Mouse (Mus musculus): Measurements from ENCODE around the gene Cobll1.

DNA sequence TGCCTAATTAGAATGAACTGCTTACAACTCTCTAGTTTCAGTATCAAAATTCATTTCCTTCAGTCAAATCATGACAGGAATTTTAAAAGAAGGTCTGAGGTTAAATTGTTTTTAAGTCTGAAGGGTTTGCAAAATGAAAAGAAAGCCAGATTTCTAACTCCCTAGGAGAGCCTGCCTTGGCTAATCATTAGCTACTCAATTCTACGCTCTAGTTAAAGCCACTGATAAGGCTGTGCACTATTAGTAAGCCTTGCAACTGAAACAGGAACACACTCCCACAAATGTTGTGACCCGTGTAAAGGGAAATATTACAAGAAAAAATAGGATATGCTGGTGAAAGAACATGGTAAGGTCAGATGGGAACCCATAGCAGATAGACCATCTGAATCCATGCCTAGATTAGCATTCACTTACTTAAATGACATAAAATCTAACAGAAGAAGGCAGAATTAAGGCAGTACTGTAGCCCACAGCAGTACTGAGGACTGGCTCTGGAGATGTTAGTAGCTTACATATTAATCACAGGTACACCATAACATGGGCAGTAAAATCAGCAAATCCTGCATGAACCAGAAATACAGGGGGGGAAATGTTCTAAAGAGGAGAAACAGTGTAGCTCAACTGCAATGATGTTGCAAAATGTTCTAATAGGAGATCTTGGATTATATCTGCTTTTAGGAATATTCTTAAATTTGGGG, 122.6 kb downstream of the Cobll1 start:
- TF ChIP-seq CTCF (IDR thresholded peaks at IDR 0.05; ENCODE audit: insufficient read depth, low read length) (no peak), POLR2A (IDR thresholded peaks at IDR 0.05; ENCODE audit: borderline replicate concordance, extremely low read depth, low read depth, low read length) (no peak)

Data from lung, adult 2 months (tissue).